Mouse (Mus musculus): ENCODE data around the gene Capzb. TPM values are rescaled to one million over a fixed set of nuclear protein-coding genes. Genes with fewer than 3 reads are reported as not detected.

Capzb gene
- polyA plus RNA-seq, 1 experiment from 2014 or later: 249 TPM

DNA sequence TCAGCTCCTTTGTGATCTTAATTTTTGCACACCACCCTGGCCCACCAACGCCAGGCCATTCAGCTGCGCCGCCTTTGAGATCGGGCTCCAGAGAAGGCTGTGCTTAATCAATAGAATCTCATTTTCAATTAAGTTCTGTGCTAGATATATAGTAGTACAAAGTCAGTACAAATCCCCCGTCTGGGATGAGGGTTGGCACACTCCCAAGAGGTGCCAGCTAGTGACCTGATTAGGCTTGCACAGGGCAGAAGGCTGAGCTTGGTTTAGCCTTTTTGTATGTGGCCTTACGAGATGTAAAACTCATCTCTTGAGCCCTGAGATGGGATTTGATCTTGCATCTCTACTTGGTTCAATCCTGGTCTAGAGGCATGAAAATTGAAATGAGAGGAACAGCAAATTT is 70.3 kb downstream of the Capzb start:
- no peak overlapping the region for H3K27ac ChIP-seq
- H3K4me2 ChIP-seq (replicated peaks): no peak overlapping the region
- no peak overlapping the region for H3K4me3 ChIP-seq (replicated peaks; ENCODE audit: low read length)
- no peaks in the 10 kb centered on the region for H3K27me3 ChIP-seq (ENCODE audit: control insufficient read depth, insufficient read depth, low read length)
- no peak overlapping the region for H3K9ac ChIP-seq
- 93% methylated on average over 6 of the region's 6 CpGs for WGBS
- H3K36me3 ChIP-seq (replicated peaks; ENCODE audit: control insufficient read depth, insufficient read depth): peaks cover 57% of the 10 kb centered on the region
- no peaks in the 10 kb centered on the region for H3K9me3 ChIP-seq (ENCODE audit: control insufficient read depth, low read length)
- DNase-seq (ENCODE audit: low spot score) (no peak), ATAC-seq (ENCODE audit: low FRiP score) (no peak)
- peaks cover 3% of the 10 kb centered on the region; the same call in 1 of the 2 replicates for H3K4me1 ChIP-seq (replicated peaks; ENCODE audit: control insufficient read depth, insufficient read depth, low read length)

DNA sequence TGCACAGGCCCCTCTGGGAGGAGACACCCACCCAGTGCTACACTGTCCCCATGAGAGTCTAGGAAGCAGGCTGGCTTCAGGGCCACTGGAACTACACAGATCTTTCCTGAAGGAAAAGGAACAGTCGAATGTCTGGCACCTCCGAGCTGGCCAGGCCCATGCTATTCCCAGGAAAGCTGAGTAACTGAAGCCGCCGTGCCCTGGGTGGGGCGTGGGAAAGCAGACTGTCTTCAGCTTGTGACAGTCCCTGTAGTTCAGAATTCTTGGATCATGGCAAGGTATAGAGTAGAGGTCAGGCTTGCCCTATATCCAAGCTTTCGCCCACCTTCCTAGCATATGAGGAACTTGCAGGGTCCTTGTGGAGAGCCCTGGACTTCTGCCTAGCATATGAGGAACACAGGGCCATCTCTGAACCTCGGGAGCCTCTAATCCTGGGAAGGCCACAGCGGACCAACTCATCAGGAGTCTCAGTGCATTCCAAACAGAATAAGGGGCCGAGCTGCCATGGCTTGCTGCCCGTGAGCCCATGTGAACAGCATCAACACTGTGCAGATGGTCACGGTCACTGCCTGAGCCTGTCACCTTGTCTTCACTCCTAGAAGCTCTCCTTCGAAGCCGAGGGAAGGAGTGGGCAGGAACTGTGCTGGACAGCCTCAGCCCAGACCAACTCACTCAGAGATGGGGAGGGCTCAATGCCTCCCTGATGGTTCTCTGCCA is 73.2 kb downstream of the Capzb start:
- ATAC-seq (ENCODE audit: low FRiP score) (no peak; the same call in 1 of the 2 replicates), DNase-seq (ENCODE audit: low spot score) (no peak)
- 89% methylated on average over 13 of the region's 13 CpGs for WGBS
- no peak overlapping the region for H3K4me2 ChIP-seq (replicated peaks)
- H3K4me3 ChIP-seq (replicated peaks; ENCODE audit: low read length): no peak overlapping the region
- no peak overlapping the region for H3K27ac ChIP-seq
- H3K36me3 ChIP-seq (replicated peaks; ENCODE audit: control insufficient read depth, insufficient read depth): peaks cover 43% of the 10 kb centered on the region
- peaks cover 5% of the 10 kb centered on the region; the same call in 1 of the 2 replicates for H3K4me1 ChIP-seq (replicated peaks; ENCODE audit: control insufficient read depth, insufficient read depth, low read length)
- no peaks in the 10 kb centered on the region for H3K27me3 ChIP-seq (ENCODE audit: control insufficient read depth, insufficient read depth, low read length)
- H3K9ac ChIP-seq: no peak overlapping the region
- no peaks in the 10 kb centered on the region for H3K9me3 ChIP-seq (ENCODE audit: control insufficient read depth, low read length)

DNA sequence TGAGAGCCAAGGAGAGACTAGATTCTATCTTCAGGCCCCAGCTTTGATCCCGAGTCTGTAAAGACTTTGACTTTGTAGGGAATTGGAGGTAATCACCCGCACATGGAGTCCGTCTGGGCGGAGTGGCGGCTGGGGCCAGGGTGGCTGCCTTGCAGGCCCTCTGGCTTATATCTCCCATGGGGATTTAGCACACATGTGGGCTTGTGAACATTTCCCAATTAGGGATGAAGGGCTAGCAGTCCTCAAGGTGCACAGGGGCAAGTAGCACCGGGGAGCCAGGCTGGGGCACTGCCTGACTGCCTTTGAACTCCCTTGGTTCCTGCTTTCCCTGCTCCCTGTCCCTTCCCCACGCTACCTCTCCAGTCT is 73.8 kb downstream of the Capzb start:
- Histone ChIP-seq H3K4me1 (replicated peaks; ENCODE audit: control insufficient read depth, insufficient read depth, low read length) (peaks cover 5% of the 10 kb centered on the region; the same call in 1 of the 2 replicates), H3K27ac (no peak overlapping the region), H3K9me3 (ENCODE audit: control insufficient read depth, low read length) (no peaks in the 10 kb centered on the region), H3K4me3 (replicated peaks; ENCODE audit: low read length) (no peak overlapping the region), H3K4me2 (replicated peaks) (no peak overlapping the region), H3K36me3 (replicated peaks; ENCODE audit: control insufficient read depth, insufficient read depth) (peaks cover 37% of the 10 kb centered on the region), H3K27me3 (ENCODE audit: control insufficient read depth, insufficient read depth, low read length) (no peaks in the 10 kb centered on the region), H3K9ac (no peak overlapping the region)
- WGBS: 82% methylated on average over 7 of the region's 7 CpGs
- ATAC-seq (ENCODE audit: low FRiP score) (no peak), DNase-seq (ENCODE audit: low spot score) (no peak)

DNA sequence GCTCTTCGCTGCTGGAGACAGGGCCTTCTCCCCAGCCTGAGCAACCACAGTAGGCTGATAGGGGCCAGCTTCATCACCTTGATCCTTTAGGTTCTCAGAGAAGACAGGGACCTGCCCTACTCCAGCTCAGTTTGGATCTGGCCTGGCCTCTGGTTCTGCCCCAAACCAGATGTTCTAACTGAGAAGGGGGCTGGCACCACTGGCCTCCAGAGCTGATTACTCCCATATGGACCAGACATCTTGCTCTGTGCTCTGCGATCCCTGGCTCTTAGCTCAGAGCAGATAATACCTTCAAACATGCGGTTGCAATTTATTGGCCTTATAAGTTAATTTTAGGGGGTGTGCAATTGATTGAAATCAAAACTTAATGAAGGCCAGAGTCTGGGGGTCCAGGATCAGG is 74.6 kb downstream of the Capzb start:
- no peak overlapping the region for H3K9ac ChIP-seq
- DNase-seq (ENCODE audit: low spot score): no peak
- 97% methylated on average over 3 of the region's 3 CpGs for WGBS
- no peaks in the 10 kb centered on the region for H3K27me3 ChIP-seq (ENCODE audit: control insufficient read depth, insufficient read depth, low read length)
- no peak overlapping the region for H3K4me2 ChIP-seq (replicated peaks)
- peaks cover 5% of the 10 kb centered on the region; the same call in 1 of the 2 replicates for H3K4me1 ChIP-seq (replicated peaks; ENCODE audit: control insufficient read depth, insufficient read depth, low read length)
- H3K36me3 ChIP-seq (replicated peaks; ENCODE audit: control insufficient read depth, insufficient read depth): peaks cover 32% of the 10 kb centered on the region
- no peaks in the 10 kb centered on the region for H3K9me3 ChIP-seq (ENCODE audit: control insufficient read depth, low read length)
- H3K27ac ChIP-seq: no peak overlapping the region
- no peak for ATAC-seq (ENCODE audit: low FRiP score)
- H3K4me3 ChIP-seq (replicated peaks; ENCODE audit: low read length): no peak overlapping the region

DNA sequence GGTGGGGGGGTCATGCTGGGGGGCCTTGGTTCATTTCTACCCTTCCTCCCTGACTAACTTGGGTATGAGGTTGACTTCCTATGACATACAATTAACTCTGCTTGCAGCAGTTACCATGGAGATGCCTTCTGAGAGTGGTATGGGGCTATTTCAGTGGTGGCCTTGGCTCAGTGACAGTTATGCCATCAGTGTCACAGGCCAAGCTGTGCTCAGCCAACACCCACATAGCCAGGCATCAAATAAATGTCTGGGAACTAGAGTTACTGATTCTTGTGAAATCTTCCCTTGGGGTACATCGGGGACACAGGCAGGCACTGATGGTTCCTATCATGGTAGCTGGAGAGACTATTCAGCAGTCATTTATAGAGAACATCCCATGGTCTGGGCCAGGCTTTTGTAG is 75.5 kb downstream of the Capzb start:
- H3K36me3 ChIP-seq (replicated peaks; ENCODE audit: control insufficient read depth, insufficient read depth): peaks cover 23% of the 10 kb centered on the region
- H3K27ac ChIP-seq: no peak overlapping the region
- H3K4me2 ChIP-seq (replicated peaks): no peak overlapping the region
- no peaks in the 10 kb centered on the region for H3K27me3 ChIP-seq (ENCODE audit: control insufficient read depth, insufficient read depth, low read length)
- H3K4me3 ChIP-seq (replicated peaks; ENCODE audit: low read length): no peak overlapping the region
- DNase-seq (ENCODE audit: low spot score) (no peak), ATAC-seq (ENCODE audit: low FRiP score) (no peak; the same call in 1 of the 2 replicates)
- WGBS: 78% methylated on average over 1 of the region's 1 CpGs
- no peak overlapping the region for H3K9ac ChIP-seq
- peaks cover 5% of the 10 kb centered on the region; the same call in 1 of the 2 replicates for H3K4me1 ChIP-seq (replicated peaks; ENCODE audit: control insufficient read depth, insufficient read depth, low read length)
- no peaks in the 10 kb centered on the region for H3K9me3 ChIP-seq (ENCODE audit: control insufficient read depth, low read length)

DNA sequence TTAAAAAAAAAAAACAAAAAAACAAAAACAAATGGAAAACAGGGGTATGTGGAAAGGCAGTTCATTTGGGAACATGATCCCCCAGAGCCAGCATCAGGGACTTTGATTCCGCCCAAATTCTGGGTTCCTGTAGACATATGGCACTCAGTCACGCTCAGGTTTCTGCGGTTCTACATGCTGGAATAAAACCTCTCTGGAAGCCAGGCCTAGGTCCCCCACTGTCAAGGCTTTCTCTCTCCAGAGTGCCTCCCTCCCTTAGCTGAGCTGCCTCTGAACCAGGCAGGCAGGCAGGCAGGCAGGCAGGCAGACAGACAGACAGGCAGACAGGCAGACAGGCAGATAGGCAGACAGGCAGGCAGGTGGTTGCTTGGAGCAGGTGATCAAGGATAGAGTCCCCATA is 77.5 kb downstream of the Capzb start:
- H3K4me2 ChIP-seq (replicated peaks): no peak overlapping the region
- no peak for DNase-seq (ENCODE audit: low spot score)
- H3K4me3 ChIP-seq (replicated peaks; ENCODE audit: low read length): no peak overlapping the region
- H3K4me1 ChIP-seq (replicated peaks; ENCODE audit: control insufficient read depth, insufficient read depth, low read length): peaks cover 5% of the 10 kb centered on the region; the same call in 1 of the 2 replicates
- H3K9me3 ChIP-seq (ENCODE audit: control insufficient read depth, low read length): no peaks in the 10 kb centered on the region
- no peak overlapping the region for H3K27ac ChIP-seq
- ATAC-seq (ENCODE audit: low FRiP score): no peak
- no peaks in the 10 kb centered on the region for H3K27me3 ChIP-seq (ENCODE audit: control insufficient read depth, insufficient read depth, low read length)
- WGBS: 86% methylated on average over 3 of the region's 3 CpGs
- H3K9ac ChIP-seq: no peak overlapping the region
- peaks cover 16% of the 10 kb centered on the region for H3K36me3 ChIP-seq (replicated peaks; ENCODE audit: control insufficient read depth, insufficient read depth)

DNA sequence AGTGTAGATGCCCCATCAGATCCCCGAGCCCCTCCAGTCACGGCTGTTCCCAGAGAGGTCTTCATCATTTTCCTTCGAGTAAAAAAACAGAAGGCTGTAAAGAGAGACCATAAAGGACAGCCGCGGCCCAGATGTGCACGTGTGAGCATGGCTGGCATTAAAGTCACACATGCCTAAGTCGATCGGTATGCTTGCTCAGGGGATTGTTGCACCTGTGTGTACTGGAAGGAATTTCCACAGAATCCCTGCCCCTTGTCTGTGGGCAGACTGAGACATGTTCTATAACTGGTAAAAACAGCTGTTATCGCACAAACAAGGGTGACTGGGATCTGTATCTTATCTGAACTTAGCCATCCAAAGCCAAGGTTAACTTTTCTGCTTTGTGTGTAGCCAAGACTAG is 78.9 kb downstream of the Capzb start:
- 93% methylated on average over 9 of the region's 9 CpGs for WGBS

DNA sequence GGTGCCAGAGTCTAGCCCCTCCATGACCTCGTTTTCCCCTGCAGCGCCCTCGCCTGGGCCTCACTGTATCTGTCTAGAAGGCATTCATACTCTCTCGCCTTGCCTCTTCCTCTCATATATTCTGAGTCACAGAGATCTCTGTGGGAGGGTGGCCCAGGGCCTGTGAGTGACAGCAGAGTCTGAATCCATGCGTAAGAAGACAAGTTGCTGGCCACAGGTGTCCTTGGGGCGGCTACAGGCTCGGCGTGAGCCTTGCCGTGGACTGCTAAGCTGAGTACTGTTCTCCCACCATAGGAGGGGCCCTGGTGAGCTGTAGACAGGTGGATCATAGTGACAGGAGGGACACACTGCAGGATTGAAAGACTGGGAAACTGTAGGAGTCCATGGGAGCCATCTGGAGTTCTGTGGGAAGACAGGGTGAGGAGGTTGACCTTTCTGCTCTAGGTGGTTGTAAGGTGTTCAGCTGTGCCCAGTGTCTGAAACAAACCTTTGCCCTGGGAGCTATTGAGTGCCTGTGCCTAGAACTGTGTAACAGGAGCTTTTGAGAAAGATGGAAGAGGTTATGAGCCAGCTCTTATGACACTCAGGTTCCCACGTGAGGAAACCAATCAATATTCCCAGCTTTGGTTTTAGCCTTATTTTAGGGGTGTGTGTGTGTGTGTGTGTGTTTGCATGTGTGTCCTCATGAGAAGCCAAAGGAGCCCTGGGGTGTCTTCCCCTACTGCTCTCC is 80.4 kb downstream of the Capzb start:
- Histone ChIP-seq H3K36me3 (replicated peaks; ENCODE audit: control insufficient read depth, insufficient read depth) (peaks cover 17% of the 10 kb centered on the region), H3K9ac (no peak overlapping the region), H3K27me3 (ENCODE audit: control insufficient read depth, insufficient read depth, low read length) (no peaks in the 10 kb centered on the region), H3K27ac (no peak overlapping the region), H3K4me3 (replicated peaks; ENCODE audit: low read length) (no peak overlapping the region), H3K4me1 (replicated peaks; ENCODE audit: control insufficient read depth, insufficient read depth, low read length) (peaks cover under 1% of the 10 kb centered on the region; the same call in 1 of the 2 replicates), H3K9me3 (ENCODE audit: control insufficient read depth, low read length) (no peaks in the 10 kb centered on the region), H3K4me2 (replicated peaks) (no peak overlapping the region)
- 93% methylated on average over 10 of the region's 10 CpGs for WGBS
- ATAC-seq (ENCODE audit: low FRiP score) (no peak), DNase-seq (ENCODE audit: low spot score) (no peak)

More for the DNA sequence above, 78.9 kb downstream of the Capzb start:
- ATAC-seq (ENCODE audit: low FRiP score) (no peak), DNase-seq (ENCODE audit: low spot score) (no peak)
- H3K4me2 ChIP-seq (replicated peaks): no peak overlapping the region
- H3K27ac ChIP-seq: no peak overlapping the region
- H3K9me3 ChIP-seq (ENCODE audit: control insufficient read depth, low read length): no peaks in the 10 kb centered on the region
- no peak overlapping the region for H3K4me3 ChIP-seq (replicated peaks; ENCODE audit: low read length)
- H3K27me3 ChIP-seq (ENCODE audit: control insufficient read depth, insufficient read depth, low read length): no peaks in the 10 kb centered on the region
- no peak overlapping the region for H3K9ac ChIP-seq
- H3K36me3 ChIP-seq (replicated peaks; ENCODE audit: control insufficient read depth, insufficient read depth): peaks cover 17% of the 10 kb centered on the region
- H3K4me1 ChIP-seq (replicated peaks; ENCODE audit: control insufficient read depth, insufficient read depth, low read length): peaks cover 5% of the 10 kb centered on the region; the same call in 1 of the 2 replicates

DNA sequence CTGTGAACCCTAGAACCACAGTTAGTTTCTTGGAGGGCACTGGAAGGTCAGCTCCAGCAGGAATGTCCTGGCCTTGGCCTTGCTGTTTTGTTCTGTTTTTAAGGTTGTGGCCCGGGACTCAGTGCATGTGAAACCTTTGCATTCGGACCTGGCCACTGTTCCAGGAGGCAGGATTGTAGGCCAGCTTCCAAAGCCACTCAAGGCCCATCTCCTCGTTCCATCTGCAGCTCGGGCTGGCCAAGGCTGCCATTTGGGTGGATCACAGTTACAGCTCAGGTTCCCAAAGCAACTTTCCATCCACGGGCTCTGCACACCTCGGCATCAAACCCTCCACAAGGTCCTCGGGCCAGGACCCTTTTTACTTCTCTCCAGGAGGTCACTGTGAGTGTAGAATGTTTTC is 81.9 kb downstream of the Capzb start:
- Histone ChIP-seq H3K9ac (no peak overlapping the region), H3K4me3 (replicated peaks; ENCODE audit: low read length) (no peak overlapping the region), H3K4me2 (replicated peaks) (no peak overlapping the region), H3K9me3 (ENCODE audit: control insufficient read depth, low read length) (no peaks in the 10 kb centered on the region), H3K27me3 (ENCODE audit: control insufficient read depth, insufficient read depth, low read length) (no peaks in the 10 kb centered on the region), H3K27ac (no peak overlapping the region), H3K4me1 (replicated peaks; ENCODE audit: control insufficient read depth, insufficient read depth, low read length) (no peaks in the 10 kb centered on the region), H3K36me3 (replicated peaks; ENCODE audit: control insufficient read depth, insufficient read depth) (peaks cover 20% of the 10 kb centered on the region)
- 92% methylated on average over 7 of the region's 7 CpGs for WGBS
- DNase-seq (ENCODE audit: low spot score) (no peak), ATAC-seq (ENCODE audit: low FRiP score) (no peak)
